Mouse (Mus musculus) brain, adult 10 weeks (tissue): ENCODE results near the gene Tlr13. TPM values are rescaled to one million over a fixed set of nuclear protein-coding genes. Genes with fewer than 3 reads are reported as not detected.

Source experiments
- polyA plus RNA-seq: library from polyadenylated mRNA; stranded (reverse); fragments of 350-450 nt; fragmentation: Illumina TruSeq; extraction: RNeasy Lipid Tissue Mini Kit (QIAGEN cat#74804); gene quantifications from one replicate; pipeline ENCODE4 v1.2.3, GENCODE M21; 2015; ENCODE audit warnings: low read depth, low replicate concordance

The Tlr13 gene
- 1.6 TPM for polyA plus RNA-seq

GRCm38 (mm10) chrX:106142936-106143335, at the start of gene Tlr13:
TSS of gene Tlr13 (plus strand) at chrX:106143204.

DNA sequence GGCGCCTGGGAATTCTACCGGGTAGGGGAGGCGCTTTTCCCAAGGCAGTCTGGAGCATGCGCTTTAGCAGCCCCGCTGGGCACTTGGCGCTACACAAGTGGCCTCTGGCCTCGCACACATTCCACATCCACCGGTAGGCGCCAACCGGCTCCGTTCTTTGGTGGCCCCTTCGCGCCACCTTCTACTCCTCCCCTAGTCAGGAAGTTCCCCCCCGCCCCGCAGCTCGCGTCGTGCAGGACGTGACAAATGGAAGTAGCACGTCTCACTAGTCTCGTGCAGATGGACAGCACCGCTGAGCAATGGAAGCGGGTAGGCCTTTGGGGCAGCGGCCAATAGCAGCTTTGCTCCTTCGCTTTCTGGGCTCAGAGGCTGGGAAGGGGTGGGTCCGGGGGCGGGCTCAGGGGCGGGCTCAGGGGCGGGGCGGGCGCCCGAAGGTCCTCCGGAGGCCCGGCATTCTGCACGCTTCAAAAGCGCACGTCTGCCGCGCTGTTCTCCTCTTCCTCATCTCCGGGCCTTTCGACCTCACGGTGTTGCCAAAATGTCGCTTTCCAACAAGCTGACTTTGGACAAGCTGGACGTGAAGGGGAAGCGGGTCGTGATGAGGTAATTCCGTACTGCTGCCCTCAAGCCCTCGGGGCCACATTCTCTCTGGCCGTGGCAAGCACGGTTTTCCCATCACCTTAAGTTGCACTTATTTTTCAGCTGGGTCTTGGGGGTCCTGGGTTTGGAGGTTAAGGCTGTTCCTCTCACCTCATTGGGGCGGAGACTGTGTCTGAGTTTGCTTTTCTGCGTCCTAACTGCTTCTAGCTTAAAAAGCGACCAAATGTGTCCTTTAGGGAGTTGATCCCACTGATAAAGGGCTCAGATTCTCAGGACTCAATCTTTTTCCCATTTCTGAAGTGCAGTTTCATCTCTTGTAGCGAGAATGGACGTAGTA, 44.0 kb downstream of the Tlr13 start, which contains the start of gene Pgk1:
TSS of gene Pgk1 (plus strand) at position 388 of the 937 bp plus-strand sequence.

Other genes with a start within 250 kb of the Tlr13 start
- 66.6 TPM for gene Atrx, start 213.8 kb upstream of the Tlr13 start, polyA plus RNA-seq
- gene Magt1, start 131.3 kb upstream of the Tlr13 start, polyA plus RNA-seq, result 11.1 TPM
- 681 TPM for gene Cox7b, start 127.5 kb upstream of the Tlr13 start, polyA plus RNA-seq
- 3.3 TPM for gene Atp7a, start 115.9 kb upstream of the Tlr13 start, polyA plus RNA-seq
- gene Pgk1, start 43.9 kb downstream of the Tlr13 start, polyA plus RNA-seq, result 770 TPM
- 34.2 TPM for gene Taf9b, start 78.0 kb downstream of the Tlr13 start, polyA plus RNA-seq
- gene Fnd3c2, start 112.2 kb downstream of the Tlr13 start, polyA plus RNA-seq, result not detected